Mouse (Mus musculus): Measurements from ENCODE around the gene Adgra1. TPM values are rescaled to one million over a fixed set of nuclear protein-coding genes. Genes with fewer than 3 reads are reported as not detected.

Gene Adgra1
- 23.9 and 29.2 TPM in 2 replicates for polyA plus RNA-seq (2015; fragmentation: Nextera tagmentation; extraction: Ambion mirVana)

DNA sequence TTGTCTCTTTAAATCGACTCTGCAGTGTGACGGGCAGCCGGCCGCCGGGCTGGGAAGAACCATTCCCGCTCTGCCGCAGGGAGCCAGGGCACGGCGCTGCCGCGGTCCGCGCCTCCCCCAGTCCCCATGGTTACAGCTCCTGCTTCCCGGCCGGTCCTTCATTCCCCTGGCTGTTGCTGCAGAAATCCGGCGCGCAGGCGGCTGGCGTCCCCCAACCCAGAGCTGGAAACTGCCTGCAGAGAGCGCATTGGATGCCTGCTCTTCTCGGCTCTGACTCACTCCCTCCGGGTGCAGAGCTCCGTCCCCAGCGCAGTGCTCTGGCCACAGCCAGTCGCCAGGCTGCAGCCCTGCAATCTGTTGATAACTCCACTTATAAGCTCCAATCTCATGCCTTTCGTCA is at the start of gene Adgra1:
Gene Adgra1, plus strand, starts transcription at position 139 of the 400 bp plus-strand sequence.
- Histone ChIP-seq H3K4me1 (replicated peaks) (peaks cover 60% of the 10 kb centered on the region), H3K36me3 (no peaks in the 10 kb centered on the region), H3K4me3 (peak within 1 kb of the TSS; percentile 38), H3K9me3 (no peaks in the 10 kb centered on the region), H3K27me3 (no peaks in the 10 kb centered on the region; the same call in none of the 2 replicates), H3K9ac (peak within 1 kb of the TSS; percentile 65), H3K4me2 (peak within 1 kb of the TSS; percentile 62), H3K27ac (replicated peaks) (peak within 1 kb of the TSS; percentile 83)
- ATAC-seq (ENCODE audit: low read depth): peak; percentile 85
- 2% methylated on average over 27 of the region's 27 CpGs for WGBS

DNA sequence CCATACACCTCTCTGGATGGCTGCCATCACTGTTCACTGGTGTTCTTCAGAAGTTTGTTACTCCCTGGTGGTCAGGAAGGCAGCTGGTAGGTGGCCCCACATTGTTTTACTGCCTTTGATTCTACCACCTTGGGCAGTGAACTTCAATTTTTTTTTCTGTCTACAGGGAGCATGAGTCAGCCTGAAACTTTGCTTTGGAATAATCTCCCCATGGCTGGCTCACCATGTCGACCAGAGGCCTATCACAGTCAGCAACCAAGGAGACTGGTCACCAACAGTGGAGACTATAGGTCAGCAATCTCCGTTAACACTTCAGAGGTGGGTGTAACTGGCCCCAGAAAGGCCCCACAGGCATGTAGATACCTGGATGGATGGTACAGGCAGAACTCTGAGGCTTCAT is 46.6 kb upstream of the Adgra1 start:
- H3K27me3 ChIP-seq: no peaks in the 10 kb centered on the region
- H3K4me3 ChIP-seq: no peak overlapping the region

DNA sequence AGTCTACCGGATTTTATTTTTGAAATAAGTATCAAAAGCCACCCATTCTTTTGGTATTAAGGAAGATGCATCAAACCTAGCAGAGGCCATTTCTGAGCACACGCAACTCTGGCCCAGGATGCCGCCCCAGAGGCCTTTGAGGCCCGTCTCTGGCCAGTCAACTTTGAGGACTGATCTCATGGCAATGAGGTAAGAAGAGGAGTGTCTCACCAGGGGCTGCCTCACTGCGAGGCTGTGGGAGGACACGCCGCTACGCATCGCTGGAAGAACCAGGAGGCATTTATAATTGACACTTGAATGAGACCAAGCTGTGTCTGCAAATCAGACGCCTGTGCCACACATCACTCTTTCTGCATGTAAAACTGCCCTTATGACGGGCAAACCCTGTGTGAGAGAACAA is 45.0 kb upstream of the Adgra1 start:
- Histone ChIP-seq H3K27ac (replicated peaks) (no peak overlapping the region), H3K4me1 (replicated peaks) (no peaks in the 10 kb centered on the region), H3K36me3 (no peaks in the 10 kb centered on the region), H3K9me3 (no peaks in the 10 kb centered on the region), H3K4me2 (no peak overlapping the region), H3K9ac (no peak overlapping the region), H3K27me3 (no peaks in the 10 kb centered on the region), H3K4me3 (no peak overlapping the region)
- ATAC-seq (ENCODE audit: low read depth): no peak
- 71% methylated on average over 11 of the region's 11 CpGs for WGBS

More for the DNA sequence above, 46.6 kb upstream of the Adgra1 start:
- no peaks in the 10 kb centered on the region for H3K4me1 ChIP-seq (replicated peaks)
- H3K27ac ChIP-seq (replicated peaks): no peak overlapping the region
- WGBS: 77% methylated on average over 2 of the region's 2 CpGs
- no peak for ATAC-seq (ENCODE audit: low read depth)
- no peak overlapping the region for H3K4me2 ChIP-seq
- no peaks in the 10 kb centered on the region for H3K9me3 ChIP-seq
- no peaks in the 10 kb centered on the region for H3K36me3 ChIP-seq
- no peak overlapping the region for H3K9ac ChIP-seq

DNA sequence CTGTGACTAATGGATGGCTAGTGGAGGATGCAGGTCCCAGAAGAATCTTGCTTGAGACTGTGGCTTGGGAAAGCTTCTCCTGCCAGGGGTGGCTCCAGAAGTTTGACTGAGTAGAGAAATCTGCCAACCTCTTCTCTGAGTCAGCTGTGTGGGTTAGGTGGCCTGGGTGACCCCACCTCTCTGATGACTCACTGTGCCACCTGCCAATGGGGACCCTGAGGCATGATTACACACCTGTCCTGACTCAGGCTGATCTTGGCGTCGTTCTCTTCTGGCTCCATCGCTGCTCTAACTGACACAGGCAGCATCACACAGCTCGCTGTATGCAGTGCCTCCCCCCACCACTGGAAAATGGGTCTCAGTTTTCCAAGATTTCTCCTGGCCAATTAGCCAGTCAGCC is 44.3 kb upstream of the Adgra1 start:
- no peaks in the 10 kb centered on the region for H3K9me3 ChIP-seq
- no peak overlapping the region for H3K4me3 ChIP-seq
- no peak for ATAC-seq (ENCODE audit: low read depth)
- H3K9ac ChIP-seq: no peak overlapping the region
- no peaks in the 10 kb centered on the region for H3K4me1 ChIP-seq (replicated peaks)
- H3K27ac ChIP-seq (replicated peaks): no peak overlapping the region
- H3K27me3 ChIP-seq: no peaks in the 10 kb centered on the region
- H3K36me3 ChIP-seq: no peaks in the 10 kb centered on the region
- 82% methylated on average over 4 of the region's 4 CpGs for WGBS
- no peak overlapping the region for H3K4me2 ChIP-seq

DNA sequence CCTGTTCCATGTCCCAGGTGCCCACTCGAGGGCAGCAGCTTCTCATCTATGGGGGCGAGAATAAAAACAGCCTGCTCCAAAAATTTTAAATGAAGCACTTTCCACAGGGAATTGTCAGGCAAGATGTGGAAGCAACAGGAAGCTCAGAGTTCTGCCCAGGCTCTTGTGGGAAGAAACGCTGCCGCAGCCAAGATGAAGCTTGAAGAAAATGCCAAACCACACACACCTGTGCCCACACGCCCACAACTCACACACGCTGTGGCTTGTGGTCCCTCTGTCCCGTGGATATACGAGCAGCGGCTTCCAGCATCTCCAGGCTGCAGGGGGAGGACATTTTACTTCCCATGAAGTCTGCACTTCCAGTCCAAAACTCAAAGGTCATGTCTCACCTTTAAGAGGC is 42.4 kb upstream of the Adgra1 start:
- no peaks in the 10 kb centered on the region for H3K36me3 ChIP-seq
- no peak for ATAC-seq (ENCODE audit: low read depth)
- no peaks in the 10 kb centered on the region for H3K9me3 ChIP-seq
- H3K27me3 ChIP-seq: no peaks in the 10 kb centered on the region
- 87% methylated on average over 9 of the region's 9 CpGs for WGBS
- no peaks in the 10 kb centered on the region for H3K4me1 ChIP-seq (replicated peaks)
- H3K4me2 ChIP-seq: no peak overlapping the region
- no peak overlapping the region for H3K9ac ChIP-seq
- H3K27ac ChIP-seq (replicated peaks): no peak overlapping the region
- H3K4me3 ChIP-seq: no peak overlapping the region

DNA sequence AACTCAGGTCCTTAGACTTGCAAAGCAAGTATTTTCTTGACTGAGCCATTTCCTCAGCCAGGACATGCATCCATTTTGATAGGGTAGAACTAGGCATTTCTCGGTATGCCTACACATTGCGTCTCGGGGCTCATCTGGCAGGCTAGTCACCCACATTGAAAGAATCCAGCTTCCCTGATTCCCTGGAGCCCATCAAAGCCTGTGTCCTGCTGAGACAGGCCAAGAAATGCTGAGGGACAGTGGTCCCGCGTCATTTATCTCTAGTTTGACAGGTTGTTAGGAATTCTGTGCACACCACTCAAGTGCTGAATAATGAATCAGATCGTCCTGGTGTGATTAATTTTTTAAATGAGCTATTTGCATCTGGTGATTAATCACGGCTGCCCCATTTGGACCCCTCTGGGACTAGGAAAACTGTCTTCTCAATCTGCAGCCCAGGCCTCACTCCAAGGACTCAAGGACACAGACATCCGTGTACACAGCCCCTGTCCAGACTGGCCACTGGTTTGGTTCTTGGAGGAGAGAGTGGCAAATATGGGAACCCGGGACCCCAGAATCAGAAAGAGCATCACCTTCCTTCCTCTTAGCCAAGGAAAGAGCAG is 38.9 kb upstream of the Adgra1 start:
- H3K4me2 ChIP-seq: no peak overlapping the region
- H3K27ac ChIP-seq (replicated peaks): peak overlapping the region; percentile 43; the same call in 1 of the 2 replicates
- H3K9me3 ChIP-seq: no peaks in the 10 kb centered on the region
- H3K36me3 ChIP-seq: no peaks in the 10 kb centered on the region
- H3K27me3 ChIP-seq: no peaks in the 10 kb centered on the region
- H3K4me3 ChIP-seq: no peak overlapping the region
- ATAC-seq (ENCODE audit: low read depth): peak; percentile 36; the same call in 1 of the 2 replicates
- no peaks in the 10 kb centered on the region; the same call in 1 of the 2 replicates for H3K4me1 ChIP-seq (replicated peaks)
- WGBS: 43% methylated on average over 9 of the region's 9 CpGs
- H3K9ac ChIP-seq: no peak overlapping the region

DNA sequence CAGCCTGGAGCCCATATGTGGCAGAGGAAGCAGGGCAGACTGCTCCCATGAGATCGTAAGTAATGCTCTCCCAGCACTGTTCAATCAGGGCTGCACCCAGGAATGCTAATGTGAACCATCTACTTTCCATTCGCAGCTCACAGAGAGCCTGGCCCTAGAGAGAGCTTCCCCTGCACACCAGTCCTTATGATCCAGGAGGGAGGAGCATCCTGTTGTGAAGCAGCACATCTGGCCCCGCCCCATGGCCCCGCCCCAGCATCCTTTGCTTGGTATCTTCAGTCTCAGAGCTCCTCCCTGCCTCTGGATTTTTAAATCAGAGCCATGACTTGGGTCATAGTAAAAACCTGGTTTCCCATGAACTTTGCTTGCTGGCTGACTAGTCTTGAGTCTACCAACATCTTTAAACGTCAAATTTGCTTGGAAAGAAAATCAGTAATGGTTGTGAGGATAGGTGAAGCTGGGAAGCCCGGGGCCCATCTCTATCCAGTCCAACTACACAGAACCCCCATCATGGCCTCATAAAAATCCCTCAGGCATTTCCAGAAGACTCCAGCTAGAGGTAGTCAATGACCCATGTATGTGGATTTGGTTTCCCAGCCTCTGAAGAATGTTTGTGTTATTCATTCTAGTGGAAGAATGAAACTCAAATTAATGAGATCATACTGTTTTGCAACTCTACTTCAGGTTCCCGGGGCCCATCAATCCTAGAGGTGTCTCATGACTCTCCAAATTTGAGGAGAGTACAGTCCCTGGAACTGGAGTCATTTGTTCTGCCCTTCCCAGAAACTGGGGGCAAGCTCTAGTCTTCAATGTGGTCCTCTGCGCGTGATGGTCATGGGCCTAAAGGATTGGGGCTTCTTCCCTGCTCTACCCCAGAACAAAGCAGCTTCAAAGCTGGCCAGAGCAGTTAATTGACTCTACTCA is 36.5 kb upstream of the Adgra1 start:
- Histone ChIP-seq H3K9ac (no peak overlapping the region), H3K27ac (replicated peaks) (no peak overlapping the region), H3K36me3 (no peaks in the 10 kb centered on the region), H3K4me3 (no peak overlapping the region), H3K9me3 (no peaks in the 10 kb centered on the region), H3K27me3 (no peaks in the 10 kb centered on the region), H3K4me1 (replicated peaks) (no peaks in the 10 kb centered on the region; the same call in 1 of the 2 replicates), H3K4me2 (no peak overlapping the region)
- WGBS: 67% methylated on average over 9 of the region's 9 CpGs
- no peak for ATAC-seq (ENCODE audit: low read depth)

DNA sequence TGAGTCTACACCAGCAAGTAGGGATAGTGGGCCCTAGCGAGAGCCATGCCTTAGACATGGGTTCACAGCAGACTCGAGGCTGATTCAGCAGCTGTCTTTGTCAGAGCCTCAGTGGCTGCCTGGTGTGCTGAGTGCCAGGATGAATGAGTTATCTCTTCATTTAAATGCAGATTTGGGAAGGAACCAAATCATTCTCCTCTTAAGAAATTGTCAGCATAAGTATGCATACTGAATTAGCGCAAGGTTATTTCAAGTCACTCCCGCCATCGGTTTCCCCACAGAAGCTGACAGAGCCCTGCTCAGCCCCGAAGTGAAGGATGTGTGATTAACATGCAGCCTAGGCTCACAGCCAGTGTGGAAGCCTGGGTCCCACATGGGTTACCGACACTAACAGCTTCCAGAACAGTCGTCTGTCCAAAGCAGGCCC is 27.8 kb upstream of the Adgra1 start:
- ATAC-seq (ENCODE audit: low read depth): peak; percentile 67
- no peaks in the 10 kb centered on the region for H3K36me3 ChIP-seq
- 20% methylated on average over 8 of the region's 8 CpGs for WGBS
- 0 out of 2 replicates have a peak overlapping the region, but pooled peaks have one; percentile 17 for H3K9ac ChIP-seq
- no peaks in the 10 kb centered on the region for H3K9me3 ChIP-seq
- no peak overlapping the region for H3K4me2 ChIP-seq
- no peak overlapping the region for H3K4me3 ChIP-seq
- H3K4me1 ChIP-seq (replicated peaks): peaks cover 16% of the 10 kb centered on the region
- H3K27me3 ChIP-seq: no peaks in the 10 kb centered on the region
- peak overlapping the region; percentile 23; the same call in 1 of the 2 replicates for H3K27ac ChIP-seq (replicated peaks)

DNA sequence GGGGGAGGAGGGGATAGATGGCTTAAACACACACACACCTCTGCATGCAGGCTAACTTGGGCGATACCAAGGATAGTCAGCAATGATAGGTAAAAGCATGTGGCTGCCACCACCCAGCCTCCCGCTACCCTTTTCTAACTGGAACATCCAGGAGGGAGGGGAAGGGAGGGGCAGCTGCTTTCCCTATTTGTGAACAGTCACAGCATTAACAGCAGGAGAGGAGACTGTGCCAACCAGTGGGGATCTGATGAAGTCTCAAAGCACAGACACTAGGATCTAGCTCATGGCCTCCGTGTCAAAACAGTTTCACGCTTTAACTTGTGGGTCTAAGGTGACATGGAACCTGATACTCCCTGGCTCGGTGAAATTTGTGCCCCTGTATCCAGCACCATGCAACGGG is 23.9 kb upstream of the Adgra1 start:
- no peaks in the 10 kb centered on the region for H3K36me3 ChIP-seq
- no peak overlapping the region for H3K4me2 ChIP-seq
- H3K27ac ChIP-seq (replicated peaks): no peak overlapping the region
- H3K27me3 ChIP-seq: no peaks in the 10 kb centered on the region
- no peak for ATAC-seq (ENCODE audit: low read depth)
- no peaks in the 10 kb centered on the region for H3K9me3 ChIP-seq
- peaks cover 16% of the 10 kb centered on the region for H3K4me1 ChIP-seq (replicated peaks)
- H3K4me3 ChIP-seq: no peak overlapping the region
- 66% methylated on average over 6 of the region's 6 CpGs for WGBS
- no peak overlapping the region for H3K9ac ChIP-seq

DNA sequence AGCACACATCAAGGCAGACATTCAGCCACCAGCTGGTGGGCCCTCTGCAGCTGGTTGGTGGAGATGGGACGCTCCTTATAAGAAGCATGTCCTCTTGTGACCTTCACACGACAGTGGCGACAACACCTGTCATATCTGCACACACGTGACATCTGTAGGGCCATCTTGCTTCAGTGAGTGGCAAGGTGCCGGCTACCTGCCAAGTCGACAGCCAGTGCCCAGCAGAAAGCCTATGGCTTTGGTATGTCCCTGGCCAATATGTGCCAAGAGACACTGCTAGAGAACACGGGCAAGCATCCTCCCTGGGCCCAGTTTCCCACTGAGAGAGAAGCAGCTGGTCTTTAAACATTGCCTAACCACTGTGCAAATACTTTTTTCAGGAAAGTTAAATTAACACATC is 22.3 kb upstream of the Adgra1 start:
- no peaks in the 10 kb centered on the region for H3K27me3 ChIP-seq
- H3K27ac ChIP-seq (replicated peaks): no peak overlapping the region
- peaks cover 4% of the 10 kb centered on the region; the same call in 1 of the 2 replicates for H3K4me1 ChIP-seq (replicated peaks)
- H3K36me3 ChIP-seq: no peaks in the 10 kb centered on the region
- ATAC-seq (ENCODE audit: low read depth): no peak
- no peak overlapping the region for H3K9ac ChIP-seq
- H3K4me3 ChIP-seq: no peak overlapping the region
- WGBS: 89% methylated on average over 7 of the region's 7 CpGs
- no peak overlapping the region for H3K4me2 ChIP-seq
- H3K9me3 ChIP-seq: no peaks in the 10 kb centered on the region

DNA sequence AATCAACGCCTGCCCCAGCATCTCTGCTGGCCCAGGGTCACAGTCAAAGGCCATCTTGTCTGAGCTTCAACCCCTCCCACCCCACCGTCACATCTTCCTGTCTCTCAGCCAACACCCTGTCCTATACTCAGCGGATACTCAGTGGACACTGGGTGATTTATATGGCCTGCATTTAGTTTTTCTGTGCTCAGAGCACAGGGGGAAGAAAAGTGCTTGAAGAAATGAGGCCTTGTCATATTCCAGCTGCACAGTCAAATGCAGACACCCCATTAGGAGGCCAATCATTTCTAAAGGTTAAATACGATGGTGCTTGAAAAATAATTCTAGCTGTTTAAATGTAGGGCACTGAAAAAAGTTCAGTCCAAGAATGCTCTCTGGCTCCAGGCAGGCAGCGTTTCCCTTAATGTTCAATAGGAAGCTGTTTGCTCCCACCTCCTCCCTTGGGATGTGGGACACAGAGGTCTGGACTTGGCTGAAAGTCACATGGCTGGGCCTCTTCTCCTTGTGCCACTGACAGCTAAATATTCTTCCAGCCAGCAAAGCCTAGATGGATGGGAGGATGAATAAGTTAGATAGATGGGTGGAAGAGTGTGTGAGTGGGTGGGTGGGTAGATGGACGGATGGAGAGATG is 20.3 kb upstream of the Adgra1 start:
- ATAC-seq (ENCODE audit: low read depth): no peak
- no peak overlapping the region for H3K4me3 ChIP-seq
- peaks cover 7% of the 10 kb centered on the region; the same call in 1 of the 2 replicates for H3K4me1 ChIP-seq (replicated peaks)
- H3K9ac ChIP-seq: no peak overlapping the region
- 90% methylated on average over 6 of the region's 6 CpGs for WGBS
- H3K27me3 ChIP-seq: no peaks in the 10 kb centered on the region
- no peak overlapping the region for H3K4me2 ChIP-seq
- no peaks in the 10 kb centered on the region for H3K36me3 ChIP-seq
- H3K27ac ChIP-seq (replicated peaks): no peak overlapping the region
- no peaks in the 10 kb centered on the region for H3K9me3 ChIP-seq
